Mouse (Mus musculus) left cerebral cortex, postnatal 14 days (tissue): ENCODE results near the gene Gsap. TPM values are rescaled to one million over a fixed set of nuclear protein-coding genes. Genes with fewer than 3 reads are reported as not detected.
"Not testable (repeated sequence)": the region's sequence is repeated elsewhere in the genome, so short reads cannot be mapped to it uniquely, and the experiment has no call there.

ENCODE experiments used
- DNase-seq, 2 experiments: peaks; one replicate each; pipeline ENCODE4 v3.0.0; 2021 to 2022; ENCODE audit warnings: low spot score in 2 of 2, mixed read lengths in 1 of 2
- intact Hi-C: fragments of 180-260 bp; cut with DNase I; formaldehyde crosslinking; loops from one replicate; pipeline ENCODE4 v1.15.1; 2025
- total RNA-seq, 2 experiments: library from RNA; stranded (reverse); gene quantifications; 2 replicates each; pipeline ENCODE4 v1.2.3; 2021

The Gsap gene
- total RNA-seq, 2 experiments from 2014 or later, result 3.5 to 4.7 TPM

- intact Hi-C loops, result no loop called here
- DNase-seq, result no peak
These were observed 104.5 kb downstream of the Gsap start for GRCm38 (mm10) chr5:21290594-21290993.

- intact Hi-C loops, result no loop called here
These were observed 109.6 kb downstream of the Gsap start for GRCm38 (mm10) chr5:21295683-21296082.

GRCm38 (mm10) chr5:21299076-21299755 is 113.2 kb downstream of the Gsap start:
- intact Hi-C loops, result no loop called here
- no peak for DNase-seq

More at GRCm38 (mm10) chr5:21295683-21296082, 109.6 kb downstream of the Gsap start:
- no peak for DNase-seq

- intact Hi-C loops, result no loop called here
- no peak for DNase-seq
These were observed 114.0 kb downstream of the Gsap start for GRCm38 (mm10) chr5:21300058-21300457.

GRCm38 (mm10) chr5:21301011-21301410 is 115.0 kb downstream of the Gsap start:
- intact Hi-C loops, result no loop called here
- DNase-seq, result no peak

GRCm38 (mm10) chr5:21307165-21307564 is 121.1 kb downstream of the Gsap start:
- DNase-seq, result no peak
- intact Hi-C loops, result no loop called here

GRCm38 (mm10) chr5:21314696-21315095 is 128.6 kb downstream of the Gsap start:
- no peak for DNase-seq
- intact Hi-C loops, result no loop called here

GRCm38 (mm10) chr5:21320138-21320537 is 134.1 kb downstream of the Gsap start:
- intact Hi-C loops, result no loop called here
- no peak for DNase-seq

GRCm38 (mm10) chr5:21326494-21326893 is 140.4 kb downstream of the Gsap start:
- intact Hi-C loops, result no loop called here
- peak in 1 of 2 experiments; percentile 51 for DNase-seq

- DNase-seq, result no peak
- intact Hi-C loops, result no loop called here
These were observed 142.5 kb downstream of the Gsap start for GRCm38 (mm10) chr5:21328560-21328959.

GRCm38 (mm10) chr5:21329672-21330665 is 143.9 kb downstream of the Gsap start:
- no peak for DNase-seq
- intact Hi-C loops, result no loop called here

GRCm38 (mm10) chr5:21331656-21332055 is 145.6 kb downstream of the Gsap start:
- intact Hi-C loops, result no loop called here
- no peak for DNase-seq

- DNase-seq, result no peak
- intact Hi-C loops, result no loop called here
These were observed 146.1 kb downstream of the Gsap start for GRCm38 (mm10) chr5:21332119-21332518.

GRCm38 (mm10) chr5:21342265-21342664 is 156.2 kb downstream of the Gsap start:
- DNase-seq, intact Hi-C loops: not testable (repeated sequence)

- intact Hi-C loops, result no loop called here
- DNase-seq, result no peak
These were observed 162.3 kb downstream of the Gsap start for GRCm38 (mm10) chr5:21348366-21348765.

- intact Hi-C loops, result no loop called here
These were observed 165.6 kb downstream of the Gsap start for GRCm38 (mm10) chr5:21351678-21352077.

GRCm38 (mm10) chr5:21358648-21359047 is 172.6 kb downstream of the Gsap start:
- intact Hi-C loops, result no loop called here
- no peak for DNase-seq

More at GRCm38 (mm10) chr5:21351678-21352077, 165.6 kb downstream of the Gsap start:
- no peak for DNase-seq

- intact Hi-C loops, result no loop called here
- DNase-seq, result no peak
These were observed 177.3 kb downstream of the Gsap start for GRCm38 (mm10) chr5:21363343-21363742.
